Mouse (Mus musculus): ENCODE measurements around the gene Gm10282.

- TF ChIP-seq CTCF (IDR thresholded peaks at IDR 0.05; ENCODE audit: low read depth, low read length) (no peak), POLR2A (IDR thresholded peaks at IDR 0.05; ENCODE audit: extremely low read depth, insufficient read depth, low read length) (no peak)
Measured at GRCm38 (mm10) chr8:72306913-72307312, 1.9 kb upstream of the Gm10282 start.

Measured in liver, adult 2 months (tissue).